Comparison of ENCODE assay signal across 9 mouse cellular contexts in genomic region chr3:89322514-89323165, GRCm38 (mm10). TPM values are rescaled to one million over a fixed set of nuclear protein-coding genes. Genes with fewer than 3 reads are reported as not detected.
DNase-seq lines count a peak whose midpoint lies in the region; ATAC-seq lines count a peak whose summit lies in the region.
"Had no signal": no experiment of that assay in that cellular context is flagged by ENCODE, and none has a peak within 500 bp of the region (broad histone marks: within the 10 kb centered on the region; RNA-seq: fewer than 3 reads in every experiment).

TSS of gene Efna3 (minus strand) at chr3:89322965.

- peak; percentile 49 for ATAC-seq in midbrain, embryonic 11.5 days (ENCODE audit: low FRiP score)

- H3K27me3 ChIP-seq in midbrain, embryonic 11.5 days (ENCODE audit: control insufficient read depth, insufficient read depth, low read length) = peaks cover 55% of the 10 kb centered on the region
- H3K27me3 ChIP-seq in splenic B cell, adult 2 months (ENCODE audit: control insufficient read depth, insufficient read depth, low read length, poor library complexity, severe bottlenecking) = no peaks in the 10 kb centered on the region; the same call in 1 of the 2 replicates

- H3K4me3 ChIP-seq in midbrain, embryonic 11.5 days (ENCODE audit: low read depth, low read length) = peak within 1 kb of the TSS; percentile 52

- intact Hi-C loops in left cerebral cortex, postnatal 36 days (cut with DNase I) = no loop called here

- WGBS in midbrain, embryonic 11.5 days = 1% methylated on average over 46 of the region's 53 CpGs

- peak within 1 kb of the TSS; percentile 95 for H3K4me2 ChIP-seq in midbrain, embryonic 11.5 days

- H3K27ac ChIP-seq in midbrain, embryonic 11.5 days (ENCODE audit: low read depth, low read length) = no peak within 1 kb of the TSS

- H3K9me3 ChIP-seq in midbrain, embryonic 11.5 days (ENCODE audit: control insufficient read depth, low read length) = no peaks in the 10 kb centered on the region

- H3K4me1 ChIP-seq in midbrain, embryonic 11.5 days (ENCODE audit: control insufficient read depth, insufficient read depth, low read length) = peaks cover 37% of the 10 kb centered on the region

- DNase-seq in cerebellum, postnatal 10 days = peak; percentile 78 to 81
- no peak for DNase-seq in cerebellum, adult 8-10 months
- DNase-seq in embryo, embryonic 9.5 days (ENCODE audit: extremely low spot score) = peak; percentile 85
- DNase-seq in heart, adult 18-20 months = peak; percentile 68 to 76
- peak; percentile 80 for DNase-seq in kidney, adult 18-20 months
- peak; percentile 88 to 91 for DNase-seq in left cerebral cortex, postnatal 36 days (ENCODE audit: low spot score in 2 of 2)
- DNase-seq in midbrain, embryonic 11.5 days (ENCODE audit: low spot score, missing footprints) = peak; percentile 97
- DNase-seq in splenic B cell, adult 2 months (ENCODE audit: low read depth, low spot score) = peak; percentile 52

- H3K9ac ChIP-seq in midbrain, embryonic 11.5 days (ENCODE audit: low read length) = peak within 1 kb of the TSS; percentile 64

- H3K36me3 ChIP-seq in midbrain, embryonic 11.5 days (ENCODE audit: control insufficient read depth, insufficient read depth, low read length) = no peaks in the 10 kb centered on the region
- H3K36me3 ChIP-seq in splenic B cell, adult 2 months (ENCODE audit: control insufficient read depth, insufficient read depth, low read length, poor library complexity, severe bottlenecking) = no peaks in the 10 kb centered on the region
- H3K36me3 ChIP-seq: G1E had no signal

RNA-seq across cellular contexts. Expression of gene Efna3, which starts in this region (rescaled TPM):
- not detected for total RNA-seq in heart, adult 18-20 months (2021)
- total RNA-seq in left cerebral cortex, postnatal 36 days (2021) = 10 to 100 TPM; 50.4 to 59.5 TPM
- polyA plus RNA-seq in midbrain, embryonic 11.5 days (2014; fragmentation: Nextera tagmentation; extraction: Ambion mirVana) = 4.6 and 6.4 TPM in 2 replicates
- total RNA-seq: G1E had no signal
- polyA plus RNA-seq: G1E had no signal

Comparison
In these comparisons a context has a peak if more than half of its experiments do, and no peak if none do; other contexts are left out.
1. RNA of gene Efna3 (total RNA-seq): 50.4 to 59.5 TPM in left cerebral cortex, postnatal 36 days; not detected in heart, adult 18-20 months; every median in the first group is over 10 times any median in the second.
2. Peak in DNase-seq in heart, adult 18-20 months; RNA of the gene not detected or under 1 TPM.